Mouse (Mus musculus): ENCODE measurements around the gene Cep85l. TPM values are rescaled to one million over a fixed set of nuclear protein-coding genes. Genes with fewer than 3 reads are reported as not detected.

Cep85l gene
- polyA plus RNA-seq, 1 experiment from 2014 or later = 3.9 TPM

Other genes starting within 250 kb of the Cep85l start
- gene Pln, start 42.3 kb downstream of the Cep85l start, polyA plus RNA-seq (2015; fragmentation: Nextera tagmentation; extraction: Ambion mirVana) = 0.75 and 0.88 TPM in 2 replicates
- gene Asf1a, start 216.8 kb upstream of the Cep85l start, polyA plus RNA-seq (2015; fragmentation: Nextera tagmentation; extraction: Ambion mirVana) = 51.2 and 59.4 TPM in 2 replicates

All from midbrain, embryonic 16.5 days (tissue).